Mouse (Mus musculus) liver, postnatal 0 days (tissue): ENCODE data around the gene Itga6.

Experiments
- CTCF ChIP-seq: sonication (generic); IDR thresholded peaks from 2 replicates; pipeline ENCODE4 v1.5.1; 2016; ENCODE audit warnings: antibody characterized with exemption, low read depth
- EP300 ChIP-seq: IDR thresholded peaks from 2 replicates; pipeline ENCODE4 v1.6.1; 2016; ENCODE audit warnings: antibody characterized with exemption, low read depth, mild to moderate bottlenecking

- no peak for TF ChIP-seq CTCF
- TF ChIP-seq EP300, result no peak
These were observed 16.6 kb upstream of the Itga6 start for GRCm38 (mm10) chr2:71728796-71729195.
